ENCODE assay signal across 14 mouse cellular contexts in genomic region chr13:10354885-10355575, GRCm38 (mm10). TPM values are rescaled to one million over a fixed set of nuclear protein-coding genes. Genes with fewer than 3 reads are reported as not detected.
"Had no signal": no experiment of that assay in that cellular context is flagged by ENCODE, and none has a peak within 500 bp of the region (broad histone marks: within the 10 kb centered on the region; RNA-seq: fewer than 3 reads in every experiment).

No protein-coding gene starts in this region.

- H3K4me2 ChIP-seq: liver, embryonic 13.5 days; lung, embryonic 15.5 days; midbrain, embryonic 12.5 days; neural tube, embryonic 13.5 days had no signal

- H3K36me3 ChIP-seq: limb, embryonic 10.5 days; liver, embryonic 13.5 days; lung, embryonic 15.5 days; midbrain, embryonic 12.5 days; neural tube, embryonic 13.5 days had no signal

- DNase-seq: liver, embryonic 13.5 days; liver, postnatal 0 days; retina, postnatal 1 day; right cerebral cortex, postnatal 4 days; spleen, adult 18-20 months; thymus, adult 18-20 months; thymus, postnatal 14 days had no signal

- ATAC-seq: intestine, postnatal 0 days; liver, postnatal 0 days; midbrain, embryonic 16.5 days had no signal

- H3K9me3 ChIP-seq: limb, embryonic 10.5 days; liver, embryonic 13.5 days; lung, embryonic 15.5 days; midbrain, embryonic 12.5 days; neural tube, embryonic 13.5 days had no signal

- H3K4me3 ChIP-seq: limb, embryonic 10.5 days; liver, embryonic 13.5 days; lung, embryonic 15.5 days; midbrain, embryonic 12.5 days; neural tube, embryonic 13.5 days had no signal

- H3K9ac ChIP-seq: liver, embryonic 13.5 days; liver, postnatal 0 days; lung, embryonic 15.5 days; midbrain, embryonic 12.5 days; neural tube, embryonic 13.5 days had no signal

- H3K4me1 ChIP-seq: liver, embryonic 13.5 days had no signal

- H3K27ac ChIP-seq: limb, embryonic 10.5 days; liver, embryonic 13.5 days; lung, embryonic 15.5 days; midbrain, embryonic 12.5 days; neural tube, embryonic 13.5 days had no signal

RNA-seq across cellular contexts. Expression of gene Chrm3, which starts 5.6 kb away (rescaled TPM):
- total RNA-seq: megakaryocyte-erythroid progenitor cell, adult 5-6 weeks had no signal
- polyA plus RNA-seq: limb, embryonic 10.5 days; liver, postnatal 0 days had no signal
